Mouse (Mus musculus) urinary bladder, adult 18-20 months (tissue): Measurements from ENCODE around the gene Phrf1.

Experiments
- DNase-seq, 2 experiments: peaks; one replicate each; pipeline ENCODE4 v3.0.0; 2022; ENCODE audit warnings: low spot score in 2 of 2, mixed read lengths in 2 of 2

Gene Phrf1

GRCm38 (mm10) chr7:141228279-141229067 is at the start of gene Phrf1:
Gene Phrf1, plus strand, starts transcription at chr7:141228784.
- peak; percentile 85 to 91 for DNase-seq

GRCm38 (mm10) chr7:141188194-141188593 is 40.4 kb upstream of the Phrf1 start:
- DNase-seq, result no peak

- no peak for DNase-seq
Measured at GRCm38 (mm10) chr7:141188733-141189132, 39.9 kb upstream of the Phrf1 start.

DNA sequence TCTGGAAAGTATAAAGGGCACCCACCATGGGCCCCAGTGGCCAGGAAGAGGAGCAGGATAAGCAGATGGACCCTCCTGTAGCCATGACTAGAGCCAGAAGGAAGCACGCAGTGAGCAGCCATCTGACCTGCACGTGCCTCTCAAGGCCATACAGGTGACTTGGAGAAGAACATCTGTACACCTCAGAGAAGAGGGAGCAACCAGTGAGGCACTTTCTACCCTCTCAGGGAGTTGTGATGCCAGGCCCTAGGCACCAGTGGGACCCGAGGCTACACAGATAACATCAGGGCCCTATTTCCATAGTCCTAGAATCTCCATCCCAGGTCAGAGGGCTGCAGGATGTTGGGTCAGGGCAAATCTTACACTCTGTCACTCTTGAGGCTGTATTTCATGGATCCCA is 38.4 kb upstream of the Phrf1 start:
- no peak for DNase-seq

GRCm38 (mm10) chr7:141191036-141191435 is 37.5 kb upstream of the Phrf1 start:
- DNase-seq, result no peak

GRCm38 (mm10) chr7:141191796-141192685 is 36.5 kb upstream of the Phrf1 start:
- DNase-seq, result no peak

DNA sequence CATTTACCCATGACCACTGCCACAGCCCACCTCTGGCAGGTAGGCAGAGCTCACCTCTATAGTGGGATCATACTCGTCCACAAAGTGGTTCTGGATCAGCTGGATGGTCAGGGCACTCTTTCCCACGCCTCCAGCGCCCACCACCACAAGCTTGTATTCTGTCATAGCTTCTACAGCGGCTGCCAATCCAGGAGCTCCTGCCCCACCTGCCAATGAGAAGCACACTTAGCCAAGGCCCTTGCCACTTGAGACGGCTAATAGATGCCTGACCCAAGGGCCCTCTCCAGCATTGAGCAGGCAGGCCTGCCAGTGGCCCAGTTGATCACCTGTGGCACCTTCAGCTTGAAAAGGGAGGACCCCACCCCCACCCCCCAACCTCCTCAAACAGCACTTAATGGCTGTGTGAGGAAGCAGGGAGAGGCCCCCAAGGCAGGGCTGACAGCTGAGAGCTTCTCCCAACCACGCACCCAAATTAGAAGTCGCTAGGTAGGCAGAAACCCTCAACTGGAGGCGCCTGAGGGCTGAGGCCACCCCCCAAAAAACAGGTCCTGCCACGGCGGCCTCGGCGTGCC is 35.7 kb upstream of the Phrf1 start:
- no peak for DNase-seq

GRCm38 (mm10) chr7:141193348-141193856 is 35.2 kb upstream of the Phrf1 start:
- peak; percentile 84 to 86 for DNase-seq

- peak; percentile 97 to 98 for DNase-seq
Measured at GRCm38 (mm10) chr7:141193948-141194347, 34.6 kb upstream of the Phrf1 start, which contains the start of the genes Hras and Lrrc56. Gene Hras, minus strand, starts transcription at chr7:141194005. Gene Lrrc56, plus strand, starts transcription at chr7:141194157.

GRCm38 (mm10) chr7:141194409-141194808 is 34.2 kb upstream of the Phrf1 start:
- DNase-seq, result no peak

- peak; percentile 78 to 93 for DNase-seq
Measured at GRCm38 (mm10) chr7:141194830-141195229, 33.8 kb upstream of the Phrf1 start.

- DNase-seq, result no peak
Measured at GRCm38 (mm10) chr7:141195754-141196153, 32.8 kb upstream of the Phrf1 start.

GRCm38 (mm10) chr7:141196619-141197282 is 31.8 kb upstream of the Phrf1 start:
- DNase-seq, result no peak

DNA sequence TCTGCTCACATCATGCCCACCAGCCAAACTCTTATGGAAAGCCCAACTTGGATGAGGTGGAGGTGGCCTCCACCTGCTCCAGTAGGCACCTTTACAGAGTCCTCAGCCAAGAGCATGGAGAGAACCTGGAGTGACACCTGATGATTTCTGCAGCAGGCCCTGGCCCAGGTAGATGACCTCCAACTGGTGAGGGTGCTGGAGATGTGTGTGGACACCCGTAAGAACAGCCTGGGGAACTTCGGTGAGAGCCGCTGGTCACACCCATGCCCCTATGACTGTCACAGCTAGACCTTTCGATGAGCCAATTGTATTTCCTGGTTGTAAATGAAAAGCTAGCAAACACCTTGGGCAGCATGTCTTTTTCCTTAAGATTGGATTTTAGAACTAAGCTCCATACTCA is 30.5 kb upstream of the Phrf1 start:
- DNase-seq, result no peak

DNA sequence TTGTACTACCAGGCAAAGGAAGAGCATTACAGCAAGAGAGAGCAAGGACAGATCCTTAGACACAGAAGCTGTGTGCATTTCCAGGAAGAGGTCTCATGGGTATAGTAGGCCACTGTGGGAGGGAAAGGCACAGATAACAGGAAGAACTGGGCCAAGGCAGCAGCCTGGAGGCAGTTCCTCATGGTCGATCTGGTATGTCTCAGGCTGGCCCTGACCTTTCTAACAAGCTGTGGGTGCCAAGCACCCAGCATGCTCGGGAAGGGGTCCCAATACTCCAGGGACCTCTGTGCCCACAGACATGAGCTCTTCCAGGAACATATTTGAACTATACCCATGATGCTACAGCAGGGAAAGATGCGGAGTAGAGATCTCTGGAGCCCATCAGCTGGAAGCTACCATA is 24.0 kb upstream of the Phrf1 start:
- DNase-seq, result no peak

DNA sequence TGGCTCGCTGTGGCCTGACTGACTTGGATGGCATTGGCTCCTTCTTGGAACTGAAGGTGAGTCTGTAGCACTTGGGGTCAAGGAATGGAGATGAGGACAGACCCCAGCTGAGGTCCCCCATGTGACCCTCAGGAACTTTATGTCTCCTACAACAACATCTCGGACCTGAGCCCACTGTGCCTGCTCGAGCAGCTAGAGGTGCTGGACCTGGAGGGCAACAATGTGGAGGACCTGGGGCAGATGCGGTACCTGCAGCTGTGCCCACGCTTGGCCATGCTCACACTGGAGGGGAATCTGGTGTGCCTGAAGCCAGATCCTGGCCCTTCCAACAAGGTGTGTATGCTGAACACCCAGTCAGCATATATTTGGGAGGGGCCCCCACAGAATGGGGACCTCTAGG is 23.1 kb upstream of the Phrf1 start:
- no peak for DNase-seq

GRCm38 (mm10) chr7:141206182-141206937 is 22.2 kb upstream of the Phrf1 start:
- no peak for DNase-seq

DNA sequence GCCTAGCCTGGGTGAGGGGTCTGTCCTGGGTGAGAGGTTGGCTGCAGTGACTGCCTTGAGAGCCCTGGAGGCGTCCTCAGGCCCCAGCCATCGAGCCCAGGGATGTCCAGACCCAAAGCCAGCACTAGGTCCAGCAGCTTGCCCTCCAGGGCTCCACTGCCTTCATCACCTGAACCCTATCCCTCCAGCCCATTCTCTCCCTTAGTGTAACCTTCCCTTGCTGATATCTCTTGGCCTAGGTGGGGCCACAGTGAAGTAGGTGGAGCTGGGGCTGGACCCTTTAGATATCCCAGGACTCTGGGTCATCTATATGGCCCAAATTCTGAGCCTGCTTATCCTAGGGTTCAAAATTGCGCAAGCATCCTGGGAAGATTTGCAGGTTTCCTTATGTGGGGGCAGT is 19.1 kb upstream of the Phrf1 start:
- no peak for DNase-seq

DNA sequence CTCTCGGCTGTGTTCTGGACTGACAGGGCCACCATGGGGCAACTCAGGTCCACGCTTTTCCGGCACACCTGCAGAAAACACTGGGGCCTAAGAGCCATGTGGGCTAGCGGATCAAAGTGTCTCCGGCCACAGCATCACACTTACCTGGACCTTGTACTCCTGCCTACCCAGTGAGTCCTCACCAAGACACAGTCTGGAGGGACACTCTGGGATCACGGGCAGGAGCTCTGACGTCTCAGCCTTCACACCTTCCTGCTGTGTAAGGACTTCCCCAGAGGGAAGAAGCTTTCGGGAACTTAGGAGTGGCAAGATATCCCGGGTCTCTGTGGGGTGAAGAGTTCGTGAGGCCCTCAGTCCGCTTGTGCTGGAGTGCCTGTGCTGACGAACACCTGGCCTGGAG is 18.4 kb upstream of the Phrf1 start:
- DNase-seq, result no peak

DNA sequence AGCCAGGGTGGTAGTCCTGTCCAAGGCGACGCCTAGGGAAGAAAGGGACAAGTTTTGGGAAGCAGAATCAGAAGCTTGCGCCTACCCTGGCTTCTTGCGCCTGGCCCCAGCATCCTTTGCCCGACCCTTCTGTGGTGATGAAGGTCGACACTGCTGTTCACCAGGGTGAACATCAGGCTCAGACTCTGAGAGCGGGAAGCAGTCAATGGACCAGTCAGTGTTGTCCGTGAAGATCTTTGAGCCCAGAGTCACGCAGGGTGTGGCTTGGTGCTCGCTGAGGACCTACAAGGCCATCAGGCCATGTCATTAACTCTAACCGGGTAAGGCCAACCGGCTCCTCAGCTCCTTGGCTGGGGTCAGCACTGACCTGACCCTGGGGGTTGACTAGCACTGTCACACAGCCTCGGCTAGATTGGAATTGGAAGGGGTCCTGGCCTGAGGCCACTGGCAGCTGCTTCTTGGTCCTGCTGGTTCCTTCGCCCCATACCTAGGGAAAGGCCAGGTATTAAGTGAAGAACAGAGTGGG is 17.9 kb upstream of the Phrf1 start:
- no peak for DNase-seq

DNA sequence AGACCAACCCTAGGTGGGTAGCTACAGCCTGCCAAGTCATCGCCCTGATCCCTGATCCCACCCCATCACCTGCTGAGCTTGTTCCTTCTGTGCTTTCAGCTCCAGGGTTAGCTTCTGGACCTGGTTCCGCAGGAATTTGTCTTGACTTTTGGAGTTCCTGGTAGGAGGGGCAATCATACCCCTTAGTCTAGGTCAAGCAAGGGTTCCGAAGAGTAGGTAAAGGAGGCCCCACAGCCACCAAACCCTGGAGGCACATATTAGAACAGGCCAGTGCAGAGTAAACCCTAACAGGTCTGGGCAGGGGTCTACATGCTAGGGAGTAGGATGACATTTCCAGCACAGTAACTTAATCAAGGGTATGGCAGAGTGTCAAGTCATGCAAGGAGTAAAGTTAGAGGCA is 15.5 kb upstream of the Phrf1 start:
- DNase-seq, result no peak
